Comparison of ENCODE assay signal across 9 mouse cellular contexts in genomic region chr8:70891356-70891755, GRCm38 (mm10). TPM values are rescaled to one million over a fixed set of nuclear protein-coding genes. Genes with fewer than 3 reads are reported as not detected.
A peak's percentile ranks its signal among the peaks of the same experiment; 100 is the strongest.
DNase-seq lines count a peak whose midpoint lies in the region; ATAC-seq lines count a peak whose summit lies in the region.
"Had no signal": no experiment of that assay in that cellular context is flagged by ENCODE, and none has a peak within 500 bp of the region (broad histone marks: within the 10 kb centered on the region; RNA-seq: fewer than 3 reads in every experiment).

No protein-coding gene starts in this region.

- peaks cover 26% of the 10 kb centered on the region for H3K36me3 ChIP-seq in embryonic facial prominence, embryonic 12.5 days
- H3K36me3 ChIP-seq in forebrain, embryonic 14.5 days (ENCODE audit: control insufficient read depth, insufficient read depth, low read length) = peaks cover 35% of the 10 kb centered on the region

- H3K4me1 ChIP-seq in embryonic facial prominence, embryonic 12.5 days = peaks cover 36% of the 10 kb centered on the region
- peaks cover 4% of the 10 kb centered on the region for H3K4me1 ChIP-seq in forebrain, embryonic 14.5 days (ENCODE audit: control insufficient read depth, insufficient read depth, low read length)

- no peak overlapping the region for H3K27ac ChIP-seq in embryonic facial prominence, embryonic 12.5 days
- H3K27ac ChIP-seq in forebrain, embryonic 14.5 days (ENCODE audit: low read depth, low read length) = no peak overlapping the region
- H3K27ac ChIP-seq: hindbrain, embryonic 15.5 days had no signal

- no peak overlapping the region for H3K9ac ChIP-seq in embryonic facial prominence, embryonic 12.5 days
- H3K9ac ChIP-seq in forebrain, embryonic 14.5 days (ENCODE audit: low read length) = no peak overlapping the region
- H3K9ac ChIP-seq: hindbrain, embryonic 15.5 days had no signal

- no peaks in the 10 kb centered on the region for H3K9me3 ChIP-seq in embryonic facial prominence, embryonic 12.5 days
- H3K9me3 ChIP-seq in forebrain, embryonic 14.5 days (replicated peaks; ENCODE audit: control insufficient read depth, low read length) = no peaks in the 10 kb centered on the region
- H3K9me3 ChIP-seq: hindbrain, embryonic 15.5 days had no signal

- 3% methylated on average over 21 of the region's 21 CpGs for WGBS in embryonic facial prominence, embryonic 12.5 days
- 11% methylated on average over 21 of the region's 21 CpGs for WGBS in large intestine, adult 2 months
- WGBS in forebrain, embryonic 14.5 days = 13% methylated on average over 19 of the region's 21 CpGs

- peak overlapping the region; percentile 44; the same call in 1 of the 2 replicates for H3K4me2 ChIP-seq in embryonic facial prominence, embryonic 12.5 days (replicated peaks)
- no peak overlapping the region for H3K4me2 ChIP-seq in forebrain, embryonic 14.5 days (ENCODE audit: low read length)

- ATAC-seq in CD4-positive, CD25-positive, alpha-beta regulatory T cell, adult 4 months = no peak
- no peak for ATAC-seq in embryonic facial prominence, embryonic 12.5 days (ENCODE audit: insufficient number of reproducible peaks, insufficient read depth, low FRiP score, low TSS enrichment)
- peak; percentile 15; the same call in 1 of the 2 replicates for ATAC-seq in megakaryocyte progenitor cell, adult 5-6 weeks (replicated peaks; ENCODE audit: poor library complexity)
- ATAC-seq in forebrain, embryonic 14.5 days = no peak

- H3K27me3 ChIP-seq in embryonic facial prominence, embryonic 12.5 days = peaks cover 59% of the 10 kb centered on the region
- H3K27me3 ChIP-seq in forebrain, embryonic 14.5 days (replicated peaks; ENCODE audit: control insufficient read depth, insufficient read depth, low read length) = peaks cover 35% of the 10 kb centered on the region

- DNase-seq in CD4-positive, CD25-positive, alpha-beta regulatory T cell, adult 2 months (ENCODE audit: low read depth, low spot score) = peak; percentile 64
- peak; percentile 87 for DNase-seq in large intestine, adult 2 months (ENCODE audit: low read depth, low spot score)
- DNase-seq in thymus, postnatal 0 days (ENCODE audit: low spot score) = no peak
- no peak for DNase-seq in layer of hippocampus, adult 11-12 months (ENCODE audit: low spot score)
- DNase-seq in forebrain, embryonic 14.5 days (ENCODE audit: low spot score) = no peak

- 0 out of 2 replicates have a peak overlapping the region, but pooled peaks have one; percentile 3 for H3K4me3 ChIP-seq in embryonic facial prominence, embryonic 12.5 days
- no peak overlapping the region for H3K4me3 ChIP-seq in forebrain, embryonic 14.5 days (ENCODE audit: low read depth, low read length)

RNA-seq across cellular contexts. Expression of gene Slc5a5, which starts 1.2 kb away (rescaled TPM):
- not detected for polyA plus RNA-seq in CD4-positive, CD25-positive, alpha-beta regulatory T cell, adult 4 months (2017; shearing (Covaris generic))
- 0.19 and 0.20 TPM in 2 replicates for polyA plus RNA-seq in embryonic facial prominence, embryonic 12.5 days (2016; fragmentation: Nextera tagmentation; extraction: Ambion mirVana)
- 0.45 and 0.55 TPM in 2 replicates for polyA plus RNA-seq in large intestine, adult 2 months (2012; rRNA removed)
- 0.07 TPM in 1 of 2 replicates, not detected in the other for total RNA-seq in megakaryocyte progenitor cell, adult 5-6 weeks (2015)
- total RNA-seq in megakaryocyte progenitor cell, adult 5-6 weeks (2017) = not detected in 2 replicates
- polyA plus RNA-seq in thymus, postnatal 0 days (2015; fragmentation: Nextera tagmentation; extraction: Ambion mirVana) = 0.49 and 1.6 TPM in 2 replicates
- 0.60 and 0.89 TPM in 2 replicates for polyA plus RNA-seq in forebrain, embryonic 14.5 days (2014; fragmentation: Nextera tagmentation; extraction: Ambion mirVana)

RNA-seq across cellular contexts. Expression of gene Rpl18a, which starts 5.9 kb away (rescaled TPM):
- over 10,000 TPM in 1 of 2 experiments, 1,000 to 10,000 TPM in 1; 9,999 to 11,110 TPM for polyA plus RNA-seq in CD4-positive, CD25-positive, alpha-beta regulatory T cell, adult 4 months (2017; shearing (Covaris generic))
- 3,568 and 3,610 TPM in 2 replicates for polyA plus RNA-seq in embryonic facial prominence, embryonic 12.5 days (2016; fragmentation: Nextera tagmentation; extraction: Ambion mirVana)
- polyA plus RNA-seq in large intestine, adult 2 months (2012; rRNA removed) = 3,697 and 4,187 TPM in 2 replicates
- 7,432 and 8,014 TPM in 2 replicates for total RNA-seq in megakaryocyte progenitor cell, adult 5-6 weeks (2015)
- 2,240 and 2,571 TPM in 2 replicates for total RNA-seq in megakaryocyte progenitor cell, adult 5-6 weeks (2017)
- polyA plus RNA-seq in thymus, postnatal 0 days (2015; fragmentation: Nextera tagmentation; extraction: Ambion mirVana) = 6,882 and 7,160 TPM in 2 replicates
- polyA plus RNA-seq in forebrain, embryonic 14.5 days (2014; fragmentation: Nextera tagmentation; extraction: Ambion mirVana) = 2,846 and 4,258 TPM in 2 replicates

RNA-seq across cellular contexts. Expression of gene Map1s, which starts 14.4 kb away (rescaled TPM):
- polyA plus RNA-seq in CD4-positive, CD25-positive, alpha-beta regulatory T cell, adult 4 months (2017; shearing (Covaris generic)) = 10 to 100 TPM; 13.8 to 17.2 TPM
- 63.1 and 64.6 TPM in 2 replicates for polyA plus RNA-seq in embryonic facial prominence, embryonic 12.5 days (2016; fragmentation: Nextera tagmentation; extraction: Ambion mirVana)
- 14.3 and 18.8 TPM in 2 replicates for polyA plus RNA-seq in large intestine, adult 2 months (2012; rRNA removed)
- total RNA-seq in megakaryocyte progenitor cell, adult 5-6 weeks (2015) = 14.4 and 14.7 TPM in 2 replicates
- 13.2 and 14.4 TPM in 2 replicates for total RNA-seq in megakaryocyte progenitor cell, adult 5-6 weeks (2017)
- polyA plus RNA-seq in thymus, postnatal 0 days (2015; fragmentation: Nextera tagmentation; extraction: Ambion mirVana) = 45.0 and 45.3 TPM in 2 replicates
- 33.9 and 50.8 TPM in 2 replicates for polyA plus RNA-seq in forebrain, embryonic 14.5 days (2014; fragmentation: Nextera tagmentation; extraction: Ambion mirVana)

RNA-seq across cellular contexts. Expression of gene Ccdc124, which starts 17.6 kb away (rescaled TPM):
- 10 to 100 TPM; 61.0 to 62.7 TPM for polyA plus RNA-seq in CD4-positive, CD25-positive, alpha-beta regulatory T cell, adult 4 months (2017; shearing (Covaris generic))
- polyA plus RNA-seq in embryonic facial prominence, embryonic 12.5 days (2016; fragmentation: Nextera tagmentation; extraction: Ambion mirVana) = 123 and 126 TPM in 2 replicates
- 45.3 and 50.8 TPM in 2 replicates for polyA plus RNA-seq in large intestine, adult 2 months (2012; rRNA removed)
- 27.6 and 37.2 TPM in 2 replicates for total RNA-seq in megakaryocyte progenitor cell, adult 5-6 weeks (2015)
- 33.9 and 37.1 TPM in 2 replicates for total RNA-seq in megakaryocyte progenitor cell, adult 5-6 weeks (2017)
- 93.8 and 98.6 TPM in 2 replicates for polyA plus RNA-seq in thymus, postnatal 0 days (2015; fragmentation: Nextera tagmentation; extraction: Ambion mirVana)
- polyA plus RNA-seq in forebrain, embryonic 14.5 days (2014; fragmentation: Nextera tagmentation; extraction: Ambion mirVana) = 177 and 182 TPM in 2 replicates

RNA-seq across cellular contexts. Expression of gene Kcnn1, which starts 28.3 kb away (rescaled TPM):
- polyA plus RNA-seq in CD4-positive, CD25-positive, alpha-beta regulatory T cell, adult 4 months (2017; shearing (Covaris generic)) = not detected
- polyA plus RNA-seq in embryonic facial prominence, embryonic 12.5 days (2016; fragmentation: Nextera tagmentation; extraction: Ambion mirVana) = 6.7 and 7.0 TPM in 2 replicates
- polyA plus RNA-seq in large intestine, adult 2 months (2012; rRNA removed) = 0.85 and 1.1 TPM in 2 replicates
- 0.12 and 0.42 TPM in 2 replicates for total RNA-seq in megakaryocyte progenitor cell, adult 5-6 weeks (2015)
- total RNA-seq in megakaryocyte progenitor cell, adult 5-6 weeks (2017) = 0.84 and 0.92 TPM in 2 replicates
- polyA plus RNA-seq in thymus, postnatal 0 days (2015; fragmentation: Nextera tagmentation; extraction: Ambion mirVana) = 0.36 and 0.85 TPM in 2 replicates
- polyA plus RNA-seq in forebrain, embryonic 14.5 days (2014; fragmentation: Nextera tagmentation; extraction: Ambion mirVana) = 7.3 and 11.3 TPM in 2 replicates

Comparison
In these comparisons a context has a peak if more than half of its experiments do, and no peak if none do; other contexts are left out.
1. DNase-seq: peak in CD4-positive, CD25-positive, alpha-beta regulatory T cell, adult 2 months (single experiment) and large intestine, adult 2 months (single experiment); none in thymus, postnatal 0 days (single experiment), layer of hippocampus, adult 11-12 months (single experiment) and forebrain, embryonic 14.5 days (single experiment).